8 mouse cellular contexts compared by ENCODE assay signal in genomic region chr4:119142230-119142871, GRCm38 (mm10). TPM values are rescaled to one million over a fixed set of nuclear protein-coding genes. Genes with fewer than 3 reads are reported as not detected.
DNase-seq lines count a peak whose midpoint lies in the region; ATAC-seq and TF ChIP-seq lines count a peak whose summit lies in the region.

No protein-coding gene starts in this region.

- H3K9ac ChIP-seq in heart, adult 2 months (ENCODE audit: low read depth, low read length), result no peak overlapping the region
- peak overlapping the region; percentile 50 for H3K9ac ChIP-seq in embryonic facial prominence, embryonic 11.5 days (replicated peaks; ENCODE audit: low read length)

- DNase-seq in heart, adult 2 months, result peak in 1 of 2 experiments; percentile 28
- DNase-seq in heart, adult 8-10 months (ENCODE audit: low spot score), result no peak
- peak; percentile 25 for DNase-seq in T-cell, adult 2 months (ENCODE audit: low spot score)
- DNase-seq in embryonic facial prominence, embryonic 11.5 days (ENCODE audit: low spot score), result peak; percentile 86
- DNase-seq in heart, postnatal 4 days, result peak; percentile 77
- peak; percentile 40 for DNase-seq in layer of hippocampus, adult 9-10 months (ENCODE audit: low spot score)
- DNase-seq in testis, postnatal 10 days (ENCODE audit: low spot score), result peak; percentile 84

- peak; percentile 49 for ATAC-seq in embryonic facial prominence, embryonic 11.5 days (replicated peaks; ENCODE audit: insufficient number of reproducible peaks, low FRiP score, low TSS enrichment, low read depth)

- H3K9me3 ChIP-seq in embryonic facial prominence, embryonic 11.5 days (replicated peaks; ENCODE audit: control insufficient read depth, low read length), result no peaks in the 10 kb centered on the region
- peaks cover 9% of the 10 kb centered on the region for H3K9me3 ChIP-seq in megakaryocyte, embryonic 14.5 days

- no peaks in the 10 kb centered on the region for H3K27me3 ChIP-seq in heart, adult 2 months (ENCODE audit: control insufficient read depth, insufficient read depth, low read length)
- H3K27me3 ChIP-seq in embryonic facial prominence, embryonic 11.5 days (ENCODE audit: control insufficient read depth, insufficient read depth, low read length), result no peaks in the 10 kb centered on the region
- H3K27me3 ChIP-seq in megakaryocyte, embryonic 14.5 days (replicated peaks), result peaks cover 14% of the 10 kb centered on the region

- H3K36me3 ChIP-seq in heart, adult 2 months (ENCODE audit: control insufficient read depth, insufficient read depth, low read length), result no peaks in the 10 kb centered on the region
- H3K36me3 ChIP-seq in embryonic facial prominence, embryonic 11.5 days (replicated peaks; ENCODE audit: control insufficient read depth, insufficient read depth, low read depth, low read length), result no peaks in the 10 kb centered on the region
- peaks cover 18% of the 10 kb centered on the region for H3K36me3 ChIP-seq in megakaryocyte, embryonic 14.5 days (replicated peaks; ENCODE audit: low read length)

- no peak for TF ChIP-seq POLR2A in heart, adult 2 months (IDR thresholded peaks at IDR 0.05; ENCODE audit: insufficient read depth, low read depth, low read length)

- no peak overlapping the region for H3K4me3 ChIP-seq in heart, adult 2 months
- H3K4me3 ChIP-seq in embryonic facial prominence, embryonic 11.5 days (ENCODE audit: low read depth, low read length), result no peak overlapping the region
- peak overlapping the region; percentile 16 for H3K4me3 ChIP-seq in megakaryocyte, embryonic 14.5 days (replicated peaks)

- H3K27ac ChIP-seq in heart, adult 2 months, result no peak overlapping the region
- no peak overlapping the region for H3K27ac ChIP-seq in embryonic facial prominence, embryonic 11.5 days (replicated peaks; ENCODE audit: low read depth, low read length)

- intact Hi-C loops in heart, adult 2 months (cut with DNase I), result no loop called here

- 25% methylated on average over 24 of the region's 24 CpGs for WGBS in heart, adult 2 months
- WGBS in embryonic facial prominence, embryonic 11.5 days, result 22% methylated on average over 24 of the region's 24 CpGs

- TF ChIP-seq CTCF in heart, adult 2 months (IDR thresholded peaks at IDR 0.05), result peak; percentile 61

- H3K4me2 ChIP-seq in embryonic facial prominence, embryonic 11.5 days (ENCODE audit: low read depth, low read length), result peak overlapping the region; percentile 52

- H3K4me1 ChIP-seq in heart, adult 2 months (ENCODE audit: control insufficient read depth, insufficient read depth, low read length), result no peaks in the 10 kb centered on the region
- H3K4me1 ChIP-seq in embryonic facial prominence, embryonic 11.5 days (ENCODE audit: control insufficient read depth, insufficient read depth, low read length), result no peaks in the 10 kb centered on the region
- peaks cover 41% of the 10 kb centered on the region for H3K4me1 ChIP-seq in megakaryocyte, embryonic 14.5 days

- no peaks in the 10 kb centered on the region for H3K79me2 ChIP-seq in heart, adult 2 months (replicated peaks; ENCODE audit: control insufficient read depth, insufficient read depth, low read length)

- TF ChIP-seq EP300 in heart, adult 2 months (IDR thresholded peaks at IDR 0.05; ENCODE audit: insufficient read depth, low read depth, low read length), result no peak

RNA-seq across cellular contexts. Expression of gene Zfp691, which starts 31.6 kb away (rescaled TPM):
- total RNA-seq in heart, adult 2 months (2021), result 10 to 100 TPM; 20.6 to 23.4 TPM
- 20.6 and 41.2 TPM in 2 replicates for polyA plus RNA-seq in heart, adult 2 months (2012; rRNA removed)
- total RNA-seq in heart, adult 8-10 months (2022), result 10 to 100 TPM; 19.3 to 23.9 (median 22.6) TPM
- 6.9 and 8.2 TPM in 2 replicates for polyA plus RNA-seq in embryonic facial prominence, embryonic 11.5 days (2014; fragmentation: Nextera tagmentation; extraction: Ambion mirVana)
- total RNA-seq in heart, postnatal 4 days (2021), result 10 to 100 TPM; 13.2 to 17.7 TPM
- polyA plus RNA-seq in megakaryocyte, embryonic 14.5 days (2012; ENCODE audit: insufficient read depth, low replicate concordance), result 9.7 and 15.6 TPM in 2 replicates

RNA-seq across cellular contexts. Expression of gene Slc2a1, which starts 33.8 kb away (rescaled TPM):
- 10 to 100 TPM in 1 of 2 experiments, 1 to 10 TPM in 1; 8.9 to 18.9 TPM for total RNA-seq in heart, adult 2 months (2021)
- polyA plus RNA-seq in heart, adult 2 months (2012; rRNA removed), result 16.6 and 18.1 TPM in 2 replicates
- total RNA-seq in heart, adult 8-10 months (2022), result 10 to 100 TPM; 12.6 to 22.5 (median 14.9) TPM
- polyA plus RNA-seq in embryonic facial prominence, embryonic 11.5 days (2014; fragmentation: Nextera tagmentation; extraction: Ambion mirVana), result 111 and 140 TPM in 2 replicates
- total RNA-seq in heart, postnatal 4 days (2021), result 10 to 100 TPM; 15.2 to 16.2 TPM
- 106 and 116 TPM in 2 replicates for polyA plus RNA-seq in megakaryocyte, embryonic 14.5 days (2012; ENCODE audit: insufficient read depth, low replicate concordance)

RNA-seq across cellular contexts. Expression of gene Ermap, which starts 47.5 kb away (rescaled TPM):
- under 1 TPM in 1 of 2 experiments, not detected in 1; 0.09 TPM for total RNA-seq in heart, adult 2 months (2021)
- 0.10 and 0.20 TPM in 2 replicates for polyA plus RNA-seq in heart, adult 2 months (2012; rRNA removed)
- under 1 TPM in 1 of 4 experiments, not detected in 3; 0.17 TPM for total RNA-seq in heart, adult 8-10 months (2022)
- 7.0 and 8.7 TPM in 2 replicates for polyA plus RNA-seq in embryonic facial prominence, embryonic 11.5 days (2014; fragmentation: Nextera tagmentation; extraction: Ambion mirVana)
- total RNA-seq in heart, postnatal 4 days (2021), result under 1 TPM; 0.21 to 0.32 TPM
- polyA plus RNA-seq in megakaryocyte, embryonic 14.5 days (2012; ENCODE audit: insufficient read depth, low replicate concordance), result 0.10 TPM in 1 of 2 replicates, not detected in the other

RNA-seq across cellular contexts. Expression of gene Svbp, which starts 52.8 kb away (rescaled TPM):
- total RNA-seq in heart, adult 2 months (2021), result 10 to 100 TPM; 13.6 to 17.5 TPM
- polyA plus RNA-seq in heart, adult 2 months (2012; rRNA removed), result 20.3 and 24.5 TPM in 2 replicates
- 10 to 100 TPM; 14.8 to 17.5 (median 15.8) TPM for total RNA-seq in heart, adult 8-10 months (2022)
- 174 and 184 TPM in 2 replicates for polyA plus RNA-seq in embryonic facial prominence, embryonic 11.5 days (2014; fragmentation: Nextera tagmentation; extraction: Ambion mirVana)
- total RNA-seq in heart, postnatal 4 days (2021), result 10 to 100 TPM; 42.8 to 43.2 TPM
- polyA plus RNA-seq in megakaryocyte, embryonic 14.5 days (2012; ENCODE audit: insufficient read depth, low replicate concordance), result 3.9 and 54.3 TPM in 2 replicates
